Mouse (Mus musculus) Patski (cell line): ENCODE measurements around the gene Zfp689. TPM values are rescaled to one million over a fixed set of nuclear protein-coding genes. Genes with fewer than 3 reads are reported as not detected.

Source experiments
- ATAC-seq: fragments of 100-300 bp; one replicate; pipeline ENCODE4 v1.8.0; 2021
- CTCF ChIA-PET: fragments of 350-600 bp; sonication (Branson Sonifier 250); formaldehyde crosslinking; loops from one replicate; lab custom pipeline; 2022; ENCODE audit warnings: inconsistent platforms; lab: Charles Lee
- POLR2A ChIA-PET: fragments of 350-600 bp; sonication (Branson Sonifier 250); formaldehyde crosslinking; loops from one replicate; lab custom pipeline; 2022; ENCODE audit warnings: antibody characterized with exemption, inconsistent platforms; lab: Charles Lee
- DNase-seq: peaks from one replicate; pipeline ENCODE4 v3.0.0-alpha.2; 2011; ENCODE audit warnings: low read depth, low spot score
- H3K27me3 ChIP-seq: fragments of 371-371 bp; one replicate; pipeline ENCODE4 v1.5.1; 2021
- CTCF ChIP-seq: fragments of 100-300 bp; IDR thresholded peaks from one replicate; pipeline ENCODE4 v1.5.1; 2021
- in situ Hi-C: fragments of 300-500 bp; cut with MboI; formaldehyde crosslinking; loops from 3 replicates; pipeline ENCODE4 v1.11.1; 2018; ENCODE audit warnings: low pct_unique_long_range_greater_than_20kb, mixed read lengths
- polyA plus RNA-seq: library from polyadenylated mRNA; unstranded; gene quantifications from one replicate; pipeline ENCODE4 v1.2.3, GENCODE M21; 2021

Gene Zfp689
- polyA plus RNA-seq, 1 experiment from 2014 or later = 5.9 TPM

- ATAC-seq (no peak), DNase-seq (no peak)
- TF ChIP-seq CTCF = no peak
- H3K27me3 ChIP-seq = no peaks in the 10 kb centered on the region
- ChIA-PET POLR2A (interaction anchor here (1.5 kb wide), 1 partner anchor 14 kb away, joined by 4 read pairs; no protein-coding TSS in a partner anchor), CTCF (no interaction called here)
- in situ Hi-C loops = no loop called here
Measured at GRCm38 (mm10) chr7:127453056-127453455, 4.1 kb upstream of the Zfp689 start.

GRCm38 (mm10) chr7:127449966-127450365 lies 1.0 kb upstream of the Zfp689 start:
- CTCF ChIA-PET = no interaction called here
- DNase-seq = no peak
- in situ Hi-C loops = no loop called here

GRCm38 (mm10) chr7:127443976-127444375 lies 5.0 kb downstream of the Zfp689 start:
- no peak for DNase-seq
- in situ Hi-C loops = no loop called here
- no peak for ATAC-seq
- CTCF ChIA-PET = no interaction called here
- no peaks in the 10 kb centered on the region for H3K27me3 ChIP-seq
- POLR2A ChIA-PET = no interaction called here
- TF ChIP-seq CTCF = no peak

More at GRCm38 (mm10) chr7:127449966-127450365, 1.0 kb upstream of the Zfp689 start:
- ATAC-seq = no peak
- no peak for TF ChIP-seq CTCF
- no peaks in the 10 kb centered on the region for H3K27me3 ChIP-seq
- POLR2A ChIA-PET = no interaction called here

GRCm38 (mm10) chr7:127437724-127438123 lies 11.2 kb downstream of the Zfp689 start:
- ChIA-PET CTCF (no interaction called here), POLR2A (no interaction called here)
- DNase-seq (no peak), ATAC-seq (no peak)
- in situ Hi-C loops = no loop called here
- peaks cover 1% of the 10 kb centered on the region for H3K27me3 ChIP-seq
- TF ChIP-seq CTCF = no peak

GRCm38 (mm10) chr7:127435206-127435605 lies 13.8 kb downstream of the Zfp689 start:
- peaks cover 16% of the 10 kb centered on the region for H3K27me3 ChIP-seq
- ChIA-PET POLR2A (no interaction called here), CTCF (no interaction called here)
- DNase-seq (no peak), ATAC-seq (no peak)
- in situ Hi-C loops = no loop called here
- TF ChIP-seq CTCF = no peak

- ChIA-PET CTCF (interaction anchor here (1.2 kb wide), 1 partner anchor 34 kb away, joined by 3 read pairs; no protein-coding TSS in a partner anchor), POLR2A (interaction anchor here (0.7 kb wide), 1 partner anchor 23 kb away, joined by 3 read pairs; the partner anchor contains the start of gene Zfp689)
- H3K27me3 ChIP-seq = peaks cover under 1% of the 10 kb centered on the region
- TF ChIP-seq CTCF = no peak
- DNase-seq (no peak), ATAC-seq (no peak)
- in situ Hi-C loops = no loop called here
Measured at GRCm38 (mm10) chr7:127426354-127426753, 22.6 kb downstream of the Zfp689 start.

GRCm38 (mm10) chr7:127425911-127426310 lies 23.0 kb downstream of the Zfp689 start:
- no peak for DNase-seq
- in situ Hi-C loops = no loop called here
- no peaks in the 10 kb centered on the region for H3K27me3 ChIP-seq
- no peak for ATAC-seq
- TF ChIP-seq CTCF = no peak
- CTCF ChIA-PET = interaction anchor here (1.2 kb wide), 1 partner anchor 34 kb away, joined by 3 read pairs; no protein-coding TSS in a partner anchor
- POLR2A ChIA-PET = interaction anchor here (0.7 kb wide), 1 partner anchor 23 kb away, joined by 3 read pairs; the partner anchor contains the start of gene Zfp689

GRCm38 (mm10) chr7:127425291-127425690 lies 23.7 kb downstream of the Zfp689 start:
- no peak for ATAC-seq
- no peaks in the 10 kb centered on the region for H3K27me3 ChIP-seq
- TF ChIP-seq CTCF = no peak
- in situ Hi-C loops = no loop called here
- ChIA-PET CTCF (interaction anchor here (1.2 kb wide), 1 partner anchor 35 kb away, joined by 3 read pairs; no protein-coding TSS in a partner anchor), POLR2A (interaction anchor here (1.6 kb wide), 1 partner anchor 23 kb away, joined by 4 read pairs; no protein-coding TSS in a partner anchor)
- no peak for DNase-seq

- CTCF ChIA-PET = no interaction called here
- DNase-seq (no peak), ATAC-seq (peak; percentile 21)
- POLR2A ChIA-PET = interaction anchor here (1.0 kb wide), 1 partner anchor 26 kb away, joined by 3 read pairs; the partner anchor contains the start of gene Zfp689
- H3K27me3 ChIP-seq = no peaks in the 10 kb centered on the region
- in situ Hi-C loops = no loop called here
- no peak for TF ChIP-seq CTCF
Measured at GRCm38 (mm10) chr7:127422247-127422646, 26.7 kb downstream of the Zfp689 start.

- ATAC-seq (peak; percentile 92), DNase-seq (peak; percentile 34)
- H3K27me3 ChIP-seq = no peaks in the 10 kb centered on the region
- in situ Hi-C loops = no loop called here
- CTCF ChIA-PET = no interaction called here
- no peak for TF ChIP-seq CTCF
- POLR2A ChIA-PET = interaction anchor here (1.0 kb wide), 1 partner anchor 27 kb away, joined by 3 read pairs; the partner anchor contains the start of gene Zfp689
Measured at GRCm38 (mm10) chr7:127421388-127422191, 27.4 kb downstream of the Zfp689 start, which contains the start of gene Zfp688. Gene Zfp688, minus strand, starts transcription at chr7:127422068.

GRCm38 (mm10) chr7:127411418-127411817 lies 37.5 kb downstream of the Zfp689 start:
- POLR2A ChIA-PET = no interaction called here
- DNase-seq = no peak

More at GRCm38 (mm10) chr7:127411418-127411817, 37.5 kb downstream of the Zfp689 start:
- no peak for TF ChIP-seq CTCF
- in situ Hi-C loops = no loop called here
- no peak for ATAC-seq
- CTCF ChIA-PET = no interaction called here
- H3K27me3 ChIP-seq = no peaks in the 10 kb centered on the region
